Mouse (Mus musculus): ENCODE measurements around the gene Gm28168.
"Not testable (repeated sequence)": the region's sequence is repeated elsewhere in the genome, so short reads cannot be mapped to it uniquely, and the experiment has no call there.

The Gm28168 gene

DNA sequence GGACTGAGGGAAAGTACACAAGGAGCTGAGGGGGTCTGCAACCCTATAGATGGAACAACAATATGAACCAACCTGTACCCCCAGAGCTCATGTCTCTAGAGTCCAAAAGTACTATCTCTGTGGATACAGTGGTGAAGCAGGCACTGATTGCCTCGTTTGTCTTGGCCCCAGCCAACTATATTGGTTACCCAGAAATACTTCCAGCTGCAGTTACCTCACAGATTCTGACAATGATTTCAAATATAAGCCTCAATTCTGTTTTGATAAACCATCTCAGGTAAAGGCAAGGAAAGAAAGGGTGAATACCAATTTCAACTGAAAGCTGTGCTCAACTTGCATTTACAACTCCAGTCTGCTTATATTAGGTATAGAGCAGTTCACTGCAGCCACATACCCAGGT is at the start of gene Gm28168:
Gene Gm28168, plus strand, starts transcription at position 301 of the 400 bp plus-strand sequence.
- DNase-seq, result not testable (repeated sequence)

DNA sequence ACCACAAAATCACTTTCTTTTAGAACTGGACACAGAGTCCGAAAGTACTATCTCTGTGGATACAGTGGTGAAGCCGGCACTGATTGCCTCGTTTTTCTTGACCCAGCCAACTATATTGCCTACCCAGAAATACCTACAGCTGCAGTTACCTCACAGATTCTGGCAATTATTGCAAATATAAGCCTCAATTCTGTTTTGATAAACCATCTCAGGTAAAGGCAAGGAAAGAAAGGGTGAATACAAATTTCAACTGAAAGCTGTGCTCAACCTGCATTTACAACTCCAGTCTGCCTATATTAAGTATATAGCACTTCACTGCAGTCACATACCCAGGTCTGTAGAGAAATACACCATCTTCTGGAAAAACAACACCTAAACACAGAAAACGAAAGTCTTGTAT is 37.8 kb downstream of the Gm28168 start, which contains the start of gene Gm7145:
Gene Gm7145, plus strand, starts transcription at position 301 of the 400 bp plus-strand sequence.
- no peak for DNase-seq

Measured in kidney, postnatal 36 days (tissue).